Mouse (Mus musculus) megakaryocyte, embryonic 14.5 days (primary cell): ENCODE data around the gene Gm49405. TPM values are rescaled to one million over a fixed set of nuclear protein-coding genes. Genes with fewer than 3 reads are reported as not detected.
"Not testable (repeated sequence)": the region's sequence is repeated elsewhere in the genome, so short reads cannot be mapped to it uniquely, and the experiment has no call there.

Source experiments
- H3K27me3 ChIP-seq: replicated peaks from 2 replicates; pipeline ENCODE3; 2012; ENCODE audit warnings: inconsistent platforms
- H3K36me3 ChIP-seq: replicated peaks from 2 replicates; pipeline ENCODE3; 2012; ENCODE audit warnings: low read length, inconsistent platforms, mixed read lengths
- H3K4me1 ChIP-seq: 2 replicates; pipeline ENCODE4 v1.6.1; 2012; ENCODE audit warnings: inconsistent platforms
- H3K4me3 ChIP-seq: replicated peaks from 2 replicates; pipeline ENCODE3; 2012; ENCODE audit warnings: moderate library complexity, mild to moderate bottlenecking, inconsistent platforms
- H3K9me3 ChIP-seq: 2 replicates; pipeline ENCODE4 v1.6.1; 2012; ENCODE audit warnings: inconsistent platforms
- FLI1 ChIP-seq: IDR thresholded peaks from 2 replicates; pipeline ENCODE4 v1.6.1; 2012; ENCODE audit warnings: low read length, inconsistent platforms, mixed read lengths
- GATA1 ChIP-seq: IDR thresholded peaks from 3 replicates; pipeline ENCODE4 v1.6.1; 2012; ENCODE audit warnings: mixed read lengths, low read length, inconsistent platforms, borderline replicate concordance
- polyA plus RNA-seq: library from polyadenylated mRNA; stranded (reverse); fragments of >175 nt; gene quantifications from 2 replicates; pipeline ENCODE4 v1.2.3, GENCODE M21; 2012; ENCODE audit warnings: low replicate concordance; ENCODE audit not compliant: insufficient read depth

Gm49405 gene
- polyA plus RNA-seq, 1 experiment, result 0.93 TPM

- H3K27me3 ChIP-seq, result peaks cover 4% of the 10 kb centered on the region
- peaks cover 4% of the 10 kb centered on the region; the same call in 1 of the 2 replicates for H3K9me3 ChIP-seq
- H3K4me3 ChIP-seq, result no peak overlapping the region
- peaks cover 56% of the 10 kb centered on the region for H3K4me1 ChIP-seq
- no peaks in the 10 kb centered on the region for H3K36me3 ChIP-seq
- no peak for TF ChIP-seq FLI1
- no peak for TF ChIP-seq GATA1
These were observed 46.4 kb downstream of the Gm49405 start for GRCm38 (mm10) chr19:4046866-4047254.

DNA sequence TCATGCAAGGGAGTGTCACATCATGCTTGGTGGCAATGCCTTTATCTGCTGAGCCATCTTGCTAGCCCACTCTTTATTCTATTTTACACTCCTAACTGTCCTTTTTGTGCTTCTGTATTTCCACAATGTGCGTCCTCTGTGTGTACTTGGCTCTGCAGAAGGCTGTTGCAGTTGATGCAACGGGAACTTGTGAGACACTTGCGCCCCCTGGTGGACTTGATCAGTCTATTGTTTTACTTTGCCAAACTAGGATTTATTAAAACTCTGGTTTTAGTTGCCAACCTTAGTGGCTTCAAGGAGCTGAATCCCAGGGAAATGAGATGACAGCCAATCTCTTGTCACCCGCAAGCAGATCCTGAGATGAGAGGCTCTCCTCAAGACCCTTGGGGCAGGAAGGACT lies 47.4 kb downstream of the Gm49405 start:
- Histone ChIP-seq H3K36me3 (no peaks in the 10 kb centered on the region), H3K27me3 (peaks cover 7% of the 10 kb centered on the region), H3K9me3 (peaks cover 4% of the 10 kb centered on the region; the same call in 1 of the 2 replicates), H3K4me1 (peaks cover 60% of the 10 kb centered on the region), H3K4me3 (no peak overlapping the region)
- no peak for TF ChIP-seq FLI1

DNA sequence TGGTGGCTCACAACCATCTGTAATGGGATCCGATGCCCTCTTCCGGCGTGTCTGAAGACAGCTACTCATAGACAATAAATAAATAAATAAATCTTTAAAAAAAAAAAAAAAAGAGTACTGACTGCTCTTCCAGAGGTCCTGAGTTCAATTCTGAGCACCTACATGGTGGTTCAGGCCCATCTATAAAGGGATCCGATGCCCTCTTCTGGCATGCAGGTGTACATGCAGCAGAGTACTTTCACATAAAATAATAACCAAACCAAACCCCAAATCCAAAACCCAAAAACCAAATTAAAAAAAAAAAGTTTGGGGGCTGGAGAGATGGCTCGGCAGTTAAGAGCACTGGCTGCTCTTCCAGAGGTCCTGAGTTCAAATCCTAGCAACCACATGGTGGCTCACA lies 48.6 kb downstream of the Gm49405 start:
- peaks cover 12% of the 10 kb centered on the region for H3K27me3 ChIP-seq
- not testable (repeated sequence) for H3K4me3 ChIP-seq, H3K36me3 ChIP-seq, H3K9me3 ChIP-seq
- peaks cover 53% of the 10 kb centered on the region for H3K4me1 ChIP-seq

DNA sequence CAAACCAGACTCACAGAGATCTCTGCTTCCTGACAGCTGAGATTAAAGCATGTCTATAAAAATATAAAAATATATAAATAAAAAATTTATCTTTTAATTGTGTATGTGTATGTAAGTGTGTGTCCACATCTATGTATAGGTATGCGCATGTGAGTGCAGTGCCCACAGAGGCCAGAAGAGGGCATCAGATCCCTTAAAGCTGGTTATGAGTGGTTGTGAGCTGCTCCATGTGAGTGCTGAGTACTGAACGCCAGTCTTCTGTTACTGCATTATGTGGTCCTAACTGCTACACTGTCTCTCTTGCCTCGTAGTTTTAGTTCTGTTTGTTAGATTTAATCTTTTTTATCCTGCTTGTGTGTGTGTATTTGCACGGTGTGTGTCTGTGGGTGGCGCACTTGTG lies 50.6 kb downstream of the Gm49405 start:
- Histone ChIP-seq H3K4me1 (peaks cover 40% of the 10 kb centered on the region), H3K4me3 (no peak overlapping the region), H3K36me3 (no peaks in the 10 kb centered on the region), H3K9me3 (peaks cover 4% of the 10 kb centered on the region; the same call in 1 of the 2 replicates), H3K27me3 (peaks cover 29% of the 10 kb centered on the region)
- no peak for TF ChIP-seq GATA1
- no peak for TF ChIP-seq FLI1

- Histone ChIP-seq H3K4me1 (peaks cover 31% of the 10 kb centered on the region), H3K9me3 (peaks cover 4% of the 10 kb centered on the region; the same call in 1 of the 2 replicates), H3K27me3 (peaks cover 38% of the 10 kb centered on the region), H3K36me3 (no peaks in the 10 kb centered on the region), H3K4me3 (no peak overlapping the region)
- TF ChIP-seq FLI1 (no peak), GATA1 (no peak)
These were observed 51.5 kb downstream of the Gm49405 start for GRCm38 (mm10) chr19:4051741-4052515.

DNA sequence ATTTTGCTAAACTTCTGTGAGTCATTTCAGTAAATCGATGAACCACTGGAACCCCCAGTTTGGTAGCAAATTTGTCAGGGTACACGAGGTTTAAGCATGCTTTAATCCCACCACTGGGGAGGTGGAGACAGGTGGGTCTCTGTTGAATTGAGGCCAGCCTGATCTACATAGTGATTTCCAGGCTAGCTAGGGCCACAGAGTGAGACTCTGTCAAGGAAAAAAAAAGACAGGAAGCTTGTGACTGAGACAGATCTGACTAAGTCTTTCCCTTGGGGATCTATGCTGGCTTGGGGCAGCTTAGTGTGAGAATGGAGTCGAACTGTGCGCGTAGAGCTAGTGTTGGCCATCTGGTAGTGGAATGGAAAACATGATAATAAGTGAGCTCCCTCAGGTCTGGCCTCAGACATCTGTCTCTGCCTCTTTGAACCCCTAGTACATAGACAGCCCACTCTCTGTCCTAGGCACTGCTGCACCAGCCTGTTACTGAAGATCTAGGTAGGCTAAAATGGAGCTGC lies 52.1 kb downstream of the Gm49405 start:
- Histone ChIP-seq H3K4me1 (peaks cover 26% of the 10 kb centered on the region), H3K27me3 (peaks cover 44% of the 10 kb centered on the region), H3K4me3 (no peak overlapping the region), H3K36me3 (no peaks in the 10 kb centered on the region), H3K9me3 (peaks cover 4% of the 10 kb centered on the region; the same call in 1 of the 2 replicates)
- no peak for TF ChIP-seq GATA1
- no peak for TF ChIP-seq FLI1

DNA sequence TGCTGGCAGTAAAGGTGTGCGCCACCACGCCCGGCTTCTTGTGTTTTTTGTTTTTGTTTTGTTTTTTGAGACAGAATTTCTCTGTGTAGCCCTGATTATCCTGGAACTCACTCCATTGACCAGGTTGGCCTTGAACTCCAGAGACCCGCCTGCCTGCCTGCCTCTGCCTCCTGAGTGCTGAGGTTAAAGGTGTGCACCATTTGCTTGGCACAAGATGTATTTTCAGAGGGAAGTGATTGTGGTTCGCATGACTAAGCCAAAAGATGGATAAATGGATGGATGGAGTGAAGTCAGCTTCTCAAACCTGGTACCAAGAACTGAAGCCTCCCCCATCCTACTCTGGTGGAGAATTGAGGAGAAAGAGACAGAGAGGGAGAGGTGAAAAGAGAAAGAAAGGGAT lies 54.2 kb downstream of the Gm49405 start:
- H3K36me3 ChIP-seq, result no peaks in the 10 kb centered on the region
- H3K27me3 ChIP-seq, result peaks cover 62% of the 10 kb centered on the region
- peaks cover 40% of the 10 kb centered on the region for H3K4me1 ChIP-seq
- H3K9me3 ChIP-seq, result peaks cover 4% of the 10 kb centered on the region; the same call in 1 of the 2 replicates
- no peak overlapping the region for H3K4me3 ChIP-seq
- TF ChIP-seq FLI1 (no peak), GATA1 (no peak)

Other genes starting within 250 kb of the Gm49405 start
- 2.1 and 3.5 TPM in 2 replicates for gene Kmt5b, start 233.2 kb upstream of the Gm49405 start, polyA plus RNA-seq
- 6.8 and 18.7 TPM in 2 replicates for gene Chka, start 148.9 kb upstream of the Gm49405 start, polyA plus RNA-seq
- gene Tcirg1, start 93.5 kb upstream of the Gm49405 start, polyA plus RNA-seq, result 39.3 and 78.0 TPM in 2 replicates
- gene Ndufs8, start 87.9 kb upstream of the Gm49405 start, polyA plus RNA-seq, result 38.8 and 142 TPM in 2 replicates
- 2.8 TPM in 1 of 2 replicates, not detected in the other for gene Aldh3b1, start 70.8 kb upstream of the Gm49405 start, polyA plus RNA-seq
- 30.5 and 188 TPM in 2 replicates for gene Unc93b1, start 65.4 kb upstream of the Gm49405 start, polyA plus RNA-seq
- gene Aldh3b3, start 42.0 kb upstream of the Gm49405 start, polyA plus RNA-seq, result 0.04 TPM in 1 of 2 replicates, not detected in the other
- not detected in 2 replicates for gene Aldh3b2, start 28.3 kb upstream of the Gm49405 start, polyA plus RNA-seq
- 6.4 TPM in 1 of 2 replicates, not detected in the other for gene Acy3, start 14.1 kb upstream of the Gm49405 start, polyA plus RNA-seq
- gene Tbx10, start 7.9 kb upstream of the Gm49405 start, polyA plus RNA-seq, result not detected in 2 replicates
- gene Nudt8, start within 50 bp of the Gm49405 start, polyA plus RNA-seq, result 11.7 and 19.3 TPM in 2 replicates
- gene Doc2g, start 2.7 kb downstream of the Gm49405 start, polyA plus RNA-seq, result 2.7 and 7.3 TPM in 2 replicates
- 111 and 122 TPM in 2 replicates for gene Ndufv1, start 12.2 kb downstream of the Gm49405 start, polyA plus RNA-seq
- gene Gstp1, start 37.4 kb downstream of the Gm49405 start, polyA plus RNA-seq, result 128 and 173 TPM in 2 replicates
- not detected in 2 replicates for gene Gstp2, start 45.4 kb downstream of the Gm49405 start, polyA plus RNA-seq
- gene Gstp3, start 58.9 kb downstream of the Gm49405 start, polyA plus RNA-seq, result not detected in 2 replicates
- not detected in 2 replicates for gene Cabp2, start 81.0 kb downstream of the Gm49405 start, polyA plus RNA-seq
- gene Cdk2ap2, start 96.6 kb downstream of the Gm49405 start, polyA plus RNA-seq, result 140 and 181 TPM in 2 replicates
- gene Pitpnm1, start 99.4 kb downstream of the Gm49405 start, polyA plus RNA-seq, result 122 and 153 TPM in 2 replicates
- gene Aip, start 125.2 kb downstream of the Gm49405 start, polyA plus RNA-seq, result 293 and 434 TPM in 2 replicates
- gene Gpr152, start 139.2 kb downstream of the Gm49405 start, polyA plus RNA-seq, result not detected in 2 replicates
- 0.51 and 1.2 TPM in 2 replicates for gene Cabp4, start 143.4 kb downstream of the Gm49405 start, polyA plus RNA-seq
- 110 and 364 TPM in 2 replicates for gene Coro1b, start 148.0 kb downstream of the Gm49405 start, polyA plus RNA-seq
- 777 and 793 TPM in 2 replicates for gene Ptprcap, start 153.0 kb downstream of the Gm49405 start, polyA plus RNA-seq
- 108 and 492 TPM in 2 replicates for gene Rps6kb2, start 162.7 kb downstream of the Gm49405 start, polyA plus RNA-seq
- 1.3 and 5.6 TPM in 2 replicates for gene Carns1, start 174.9 kb downstream of the Gm49405 start, polyA plus RNA-seq
- gene Tbc1d10c, start 190.7 kb downstream of the Gm49405 start, polyA plus RNA-seq, result 24.1 and 31.5 TPM in 2 replicates
- gene Ppp1ca, start 191.4 kb downstream of the Gm49405 start, polyA plus RNA-seq, result 268 and 792 TPM in 2 replicates
- gene Rad9a, start 201.0 kb downstream of the Gm49405 start, polyA plus RNA-seq, result 22.1 and 24.3 TPM in 2 replicates
- gene Clcf1, start 213.6 kb downstream of the Gm49405 start, polyA plus RNA-seq, result 0.09 and 2.0 TPM in 2 replicates
- gene AC109138.7, start 213.7 kb downstream of the Gm49405 start, polyA plus RNA-seq, result 8.5 and 73.0 TPM in 2 replicates
- 67.5 and 91.7 TPM in 2 replicates for gene Pold4, start 231.3 kb downstream of the Gm49405 start, polyA plus RNA-seq